Mouse (Mus musculus): ENCODE data around the gene Ddx42. TPM values are rescaled to one million over a fixed set of nuclear protein-coding genes. Genes with fewer than 3 reads are reported as not detected.
"Not testable (repeated sequence)": the region's sequence is repeated elsewhere in the genome, so short reads cannot be mapped to it uniquely, and the experiment has no call there.

Ddx42 gene
- polyA plus RNA-seq, 1 experiment from 2014 or later = 43.0 TPM

- H3K27ac ChIP-seq (replicated peaks in 1 of 2; ENCODE audit: control insufficient read depth in 1 of 2, insufficient read depth in 1 of 2, low read depth in 2 of 2, low read length in 2 of 2) = peak overlapping the region; percentile 85 to 88
- no peaks in the 10 kb centered on the region for H3K9me3 ChIP-seq (ENCODE audit: control insufficient read depth, low read length)
- H3K27me3 ChIP-seq (ENCODE audit: control insufficient read depth, insufficient read depth, low read length) = no peaks in the 10 kb centered on the region
- peak; percentile 97 for ATAC-seq (ENCODE audit: insufficient number of reproducible peaks, insufficient read depth, low FRiP score, low read depth)
- peak overlapping the region; percentile 82 for H3K4me2 ChIP-seq (ENCODE audit: low read length)
- peak overlapping the region; percentile 83 to 91 for H3K4me3 ChIP-seq (ENCODE audit: control insufficient read depth in 1 of 2, insufficient read depth in 1 of 2, low read depth in 1 of 2, low read length in 2 of 2)
- WGBS = under 1% methylated on average over 41 of the region's 44 CpGs
- H3K36me3 ChIP-seq (ENCODE audit: control insufficient read depth, insufficient read depth, low read length) = peaks cover 29% of the 10 kb centered on the region
- H3K9ac ChIP-seq (ENCODE audit: low read length) = peak overlapping the region; percentile 85
- H3K4me1 ChIP-seq (ENCODE audit: control insufficient read depth in 2 of 2, insufficient read depth in 2 of 2, low read length in 2 of 2) = peaks cover 2 to 14% of the 10 kb centered on the region in 2 experiments; a peak in 3 of 4 replicates
These were observed 23.2 kb upstream of the Ddx42 start for GRCm38 (mm10) chr11:106193371-106194154.

GRCm38 (mm10) chr11:106194155-106194541, 22.6 kb upstream of the Ddx42 start:
- H3K27ac ChIP-seq (replicated peaks in 1 of 2; ENCODE audit: control insufficient read depth in 1 of 2, insufficient read depth in 1 of 2, low read depth in 2 of 2, low read length in 2 of 2) = peak overlapping the region; percentile 78 to 84
- no peak for ATAC-seq (ENCODE audit: insufficient number of reproducible peaks, insufficient read depth, low FRiP score, low read depth)
- H3K4me2 ChIP-seq (ENCODE audit: low read length) = peak overlapping the region; percentile 82
- H3K9ac ChIP-seq (ENCODE audit: low read length) = peak overlapping the region; percentile 79
- peaks cover 34% of the 10 kb centered on the region for H3K36me3 ChIP-seq (ENCODE audit: control insufficient read depth, insufficient read depth, low read length)
- peaks cover 2 to 14% of the 10 kb centered on the region in 2 experiments; a peak in 3 of 4 replicates for H3K4me1 ChIP-seq (ENCODE audit: control insufficient read depth in 2 of 2, insufficient read depth in 2 of 2, low read length in 2 of 2)
- peak overlapping the region; percentile 66 to 83 for H3K4me3 ChIP-seq (ENCODE audit: control insufficient read depth in 1 of 2, insufficient read depth in 1 of 2, low read depth in 1 of 2, low read length in 2 of 2)
- H3K27me3 ChIP-seq (ENCODE audit: control insufficient read depth, insufficient read depth, low read length) = no peaks in the 10 kb centered on the region
- no peaks in the 10 kb centered on the region for H3K9me3 ChIP-seq (ENCODE audit: control insufficient read depth, low read length)
- 26% methylated on average over 3 of the region's 3 CpGs for WGBS

- 84% methylated on average over 7 of the region's 7 CpGs for WGBS
- Histone ChIP-seq H3K27ac (replicated peaks in 1 of 2; ENCODE audit: control insufficient read depth in 1 of 2, insufficient read depth in 1 of 2, low read depth in 2 of 2, low read length in 2 of 2) (peak overlapping the region in 1 of 2 experiments; percentile 35; a peak in 1 of 4 replicates), H3K27me3 (ENCODE audit: control insufficient read depth, insufficient read depth, low read length) (no peaks in the 10 kb centered on the region), H3K9me3 (ENCODE audit: control insufficient read depth, low read length) (no peaks in the 10 kb centered on the region), H3K36me3 (ENCODE audit: control insufficient read depth, insufficient read depth, low read length) (peaks cover 40% of the 10 kb centered on the region), H3K4me2 (ENCODE audit: low read length) (no peak overlapping the region), H3K4me1 (ENCODE audit: control insufficient read depth in 2 of 2, insufficient read depth in 2 of 2, low read length in 2 of 2) (peaks cover 2 to 14% of the 10 kb centered on the region in 2 experiments; a peak in 3 of 4 replicates), H3K9ac (ENCODE audit: low read length) (no peak overlapping the region), H3K4me3 (ENCODE audit: control insufficient read depth in 1 of 2, insufficient read depth in 1 of 2, low read depth in 1 of 2, low read length in 2 of 2) (no peak overlapping the region)
- no peak for ATAC-seq (ENCODE audit: insufficient number of reproducible peaks, insufficient read depth, low FRiP score, low read depth)
These were observed 21.8 kb upstream of the Ddx42 start for GRCm38 (mm10) chr11:106194891-106195290.

DNA sequence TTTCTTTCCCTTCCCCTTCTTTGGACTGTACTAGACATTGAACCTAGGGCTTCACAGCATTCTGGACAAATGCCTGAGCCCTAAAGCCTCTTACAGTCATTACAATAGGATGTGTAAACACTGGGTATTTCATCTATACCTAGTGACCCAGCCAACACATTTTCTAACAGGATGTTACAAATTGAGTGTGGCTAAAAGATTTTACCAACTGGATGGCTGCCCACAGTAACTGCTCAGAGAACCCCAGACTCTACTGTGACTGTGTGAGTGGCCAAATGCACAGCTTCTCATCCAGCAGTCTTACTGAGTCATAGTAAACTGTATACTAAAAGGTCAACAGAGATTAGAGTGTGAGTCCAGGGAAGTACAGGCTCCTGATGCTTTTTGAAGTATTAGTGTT, 21.4 kb upstream of the Ddx42 start:
- Histone ChIP-seq H3K27ac (replicated peaks in 1 of 2; ENCODE audit: control insufficient read depth in 1 of 2, insufficient read depth in 1 of 2, low read depth in 2 of 2, low read length in 2 of 2) (peak overlapping the region in 1 of 2 experiments; percentile 35; a peak in 1 of 4 replicates), H3K4me1 (ENCODE audit: control insufficient read depth in 2 of 2, insufficient read depth in 2 of 2, low read length in 2 of 2) (peaks cover 2 to 14% of the 10 kb centered on the region in 2 experiments; a peak in 3 of 4 replicates), H3K9me3 (ENCODE audit: control insufficient read depth, low read length) (no peaks in the 10 kb centered on the region), H3K36me3 (ENCODE audit: control insufficient read depth, insufficient read depth, low read length) (peaks cover 44% of the 10 kb centered on the region), H3K9ac (ENCODE audit: low read length) (no peak overlapping the region), H3K27me3 (ENCODE audit: control insufficient read depth, insufficient read depth, low read length) (no peaks in the 10 kb centered on the region), H3K4me3 (ENCODE audit: control insufficient read depth in 1 of 2, insufficient read depth in 1 of 2, low read depth in 1 of 2, low read length in 2 of 2) (no peak overlapping the region), H3K4me2 (ENCODE audit: low read length) (no peak overlapping the region)
- ATAC-seq (ENCODE audit: insufficient number of reproducible peaks, insufficient read depth, low FRiP score, low read depth) = no peak

- 78% methylated on average over 4 of the region's 4 CpGs for WGBS
- no peaks in the 10 kb centered on the region for H3K27me3 ChIP-seq (ENCODE audit: control insufficient read depth, insufficient read depth, low read length)
- no peak overlapping the region for H3K9ac ChIP-seq (ENCODE audit: low read length)
- no peaks in the 10 kb centered on the region for H3K9me3 ChIP-seq (ENCODE audit: control insufficient read depth, low read length)
- H3K4me1 ChIP-seq (ENCODE audit: control insufficient read depth in 2 of 2, insufficient read depth in 2 of 2, low read length in 2 of 2) = 0 out of 4 replicates have a peak, but pooled peaks cover 0 to 6% of the 10 kb centered on the region in 2 experiments
- no peak for ATAC-seq (ENCODE audit: insufficient number of reproducible peaks, insufficient read depth, low FRiP score, low read depth)
- H3K4me2 ChIP-seq (ENCODE audit: low read length) = no peak overlapping the region
- H3K36me3 ChIP-seq (ENCODE audit: control insufficient read depth, insufficient read depth, low read length) = peaks cover 72% of the 10 kb centered on the region
- H3K4me3 ChIP-seq (ENCODE audit: control insufficient read depth in 1 of 2, insufficient read depth in 1 of 2, low read depth in 1 of 2, low read length in 2 of 2) = no peak overlapping the region
- H3K27ac ChIP-seq (replicated peaks in 1 of 2; ENCODE audit: control insufficient read depth in 1 of 2, insufficient read depth in 1 of 2, low read depth in 2 of 2, low read length in 2 of 2) = no peak overlapping the region
These were observed 18.4 kb upstream of the Ddx42 start for GRCm38 (mm10) chr11:106198277-106198676.

- not testable (repeated sequence) for ATAC-seq (ENCODE audit: insufficient number of reproducible peaks, insufficient read depth, low FRiP score, low read depth); H3K9ac ChIP-seq (ENCODE audit: low read length); H3K4me2 ChIP-seq (ENCODE audit: low read length); H3K27ac ChIP-seq (replicated peaks in 1 of 2; ENCODE audit: control insufficient read depth in 1 of 2, insufficient read depth in 1 of 2, low read depth in 2 of 2, low read length in 2 of 2); H3K4me3 ChIP-seq (ENCODE audit: control insufficient read depth in 1 of 2, insufficient read depth in 1 of 2, low read depth in 1 of 2, low read length in 2 of 2); H3K4me1 ChIP-seq (ENCODE audit: control insufficient read depth in 2 of 2, insufficient read depth in 2 of 2, low read length in 2 of 2); H3K9me3 ChIP-seq (ENCODE audit: control insufficient read depth, low read length); H3K27me3 ChIP-seq (ENCODE audit: control insufficient read depth, insufficient read depth, low read length)
- H3K36me3 ChIP-seq (ENCODE audit: control insufficient read depth, insufficient read depth, low read length) = peaks cover 90% of the 10 kb centered on the region
- 92% methylated on average over 7 of the region's 7 CpGs for WGBS
These were observed 16.7 kb upstream of the Ddx42 start for GRCm38 (mm10) chr11:106199997-106200396.

GRCm38 (mm10) chr11:106200756-106201155, 16.0 kb upstream of the Ddx42 start:
- Histone ChIP-seq H3K9ac (ENCODE audit: low read length) (no peak overlapping the region), H3K27ac (replicated peaks in 1 of 2; ENCODE audit: control insufficient read depth in 1 of 2, insufficient read depth in 1 of 2, low read depth in 2 of 2, low read length in 2 of 2) (no peak overlapping the region), H3K36me3 (ENCODE audit: control insufficient read depth, insufficient read depth, low read length) (peaks cover 97% of the 10 kb centered on the region), H3K9me3 (ENCODE audit: control insufficient read depth, low read length) (no peaks in the 10 kb centered on the region), H3K4me2 (ENCODE audit: low read length) (no peak overlapping the region), H3K4me3 (ENCODE audit: control insufficient read depth in 1 of 2, insufficient read depth in 1 of 2, low read depth in 1 of 2, low read length in 2 of 2) (no peak overlapping the region), H3K4me1 (ENCODE audit: control insufficient read depth in 2 of 2, insufficient read depth in 2 of 2, low read length in 2 of 2) (0 out of 4 replicates have a peak, but pooled peaks cover 0 to 3% of the 10 kb centered on the region in 2 experiments), H3K27me3 (ENCODE audit: control insufficient read depth, insufficient read depth, low read length) (no peaks in the 10 kb centered on the region)
- 65% methylated on average over 6 of the region's 6 CpGs for WGBS
- no peak for ATAC-seq (ENCODE audit: insufficient number of reproducible peaks, insufficient read depth, low FRiP score, low read depth)

All from heart, embryonic 14.5 days (tissue).